ENCODE assay signal across 8 mouse cellular contexts in the genomic region with DNA sequence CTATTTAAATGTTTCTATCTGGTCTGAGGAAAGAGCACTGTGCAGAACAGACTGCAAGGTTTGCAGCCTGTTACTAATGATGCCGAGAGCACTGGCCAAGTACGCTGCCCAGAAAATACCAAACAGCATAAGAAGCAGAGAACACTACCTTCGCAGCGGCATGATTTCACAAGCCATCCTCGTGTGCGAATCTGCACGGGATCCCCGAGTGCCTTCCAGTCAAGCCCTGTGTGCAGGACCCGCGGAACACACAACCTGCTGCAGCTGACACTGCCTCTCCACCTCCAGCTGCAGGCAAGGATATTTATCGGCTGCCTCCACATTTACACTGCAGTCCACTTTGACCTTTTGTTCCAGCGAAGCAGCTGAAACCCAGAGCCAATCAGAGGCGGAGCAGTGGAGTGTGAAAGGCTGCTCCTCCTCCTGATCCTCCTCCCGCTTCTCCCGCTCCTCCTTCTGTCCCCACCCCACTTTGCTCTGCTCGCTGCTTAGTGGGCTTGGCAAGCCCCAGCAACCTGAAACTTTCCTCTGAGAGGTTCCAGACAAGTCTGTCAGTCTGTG. TPM values are rescaled to one million over a fixed set of nuclear protein-coding genes. Genes with fewer than 3 reads are reported as not detected.
DNase-seq lines count a peak whose midpoint lies in the region; ATAC-seq and TF ChIP-seq lines count a peak whose summit lies in the region.

A gene (minus strand): TSS at position 386 of the 561 bp plus-strand sequence.

- peak within 1 kb of the TSS; percentile 53 for H3K4me2 ChIP-seq in embryonic facial prominence, embryonic 11.5 days (ENCODE audit: low read depth, low read length)

- peak within 1 kb of the TSS; percentile 62 for H3K9ac ChIP-seq in embryonic facial prominence, embryonic 11.5 days (replicated peaks; ENCODE audit: low read length)

- H3K27me3 ChIP-seq in embryonic facial prominence, embryonic 11.5 days (ENCODE audit: control insufficient read depth, insufficient read depth, low read length), result no peaks in the 10 kb centered on the region

- 2% methylated on average over 16 of the region's 16 CpGs for whole genome bisulfite sequencing in bone marrow, adult 2 months
- WGBS in embryonic facial prominence, embryonic 11.5 days, result under 1% methylated on average over 16 of the region's 16 CpGs

- H3K4me3 ChIP-seq in bone marrow, adult 2 months (replicated peaks; ENCODE audit: control insufficient read depth, low read depth, low read length), result peak within 1 kb of the TSS; percentile 57
- H3K4me3 ChIP-seq in embryonic facial prominence, embryonic 11.5 days (ENCODE audit: low read depth, low read length), result peak within 1 kb of the TSS; percentile 49

- intact Hi-C loops in left cerebral cortex, postnatal 36 days (cut with DNase I), result loop anchor here (5.0 kb wide), 1 partner anchor 158 kb away; no protein-coding TSS in a partner anchor

- no peak for TF ChIP-seq CTCF in bone marrow, adult 2 months (IDR thresholded peaks at IDR 0.05; ENCODE audit: control insufficient read depth, insufficient read depth, low read length)

- no peaks in the 10 kb centered on the region for H3K36me3 ChIP-seq in embryonic facial prominence, embryonic 11.5 days (replicated peaks; ENCODE audit: control insufficient read depth, insufficient read depth, low read depth, low read length)

- no peaks in the 10 kb centered on the region for H3K9me3 ChIP-seq in embryonic facial prominence, embryonic 11.5 days (replicated peaks; ENCODE audit: control insufficient read depth, low read length)

- peak; percentile 99 for ATAC-seq in embryonic facial prominence, embryonic 11.5 days (replicated peaks; ENCODE audit: insufficient number of reproducible peaks, low FRiP score, low TSS enrichment, low read depth)
- no peak for ATAC-seq in activated CD4-positive, CD25-positive, alpha-beta regulatory T cell, adult 4 months

- H3K4me1 ChIP-seq in bone marrow, adult 2 months (ENCODE audit: control insufficient read depth, insufficient read depth, low read length), result no peaks in the 10 kb centered on the region
- no peaks in the 10 kb centered on the region for H3K4me1 ChIP-seq in embryonic facial prominence, embryonic 11.5 days (ENCODE audit: control insufficient read depth, insufficient read depth, low read length)

- H3K27ac ChIP-seq in bone marrow, adult 2 months (ENCODE audit: control insufficient read depth, insufficient read depth, low read depth, low read length, poor library complexity), result no peak within 1 kb of the TSS
- 0 out of 2 replicates have a peak within 1 kb of the TSS, but pooled peaks have one; percentile 44 for H3K27ac ChIP-seq in embryonic facial prominence, embryonic 11.5 days (replicated peaks; ENCODE audit: low read depth, low read length)

- no peak for TF ChIP-seq POLR2A in bone marrow, adult 2 months (IDR thresholded peaks at IDR 0.05; ENCODE audit: borderline replicate concordance, control insufficient read depth, low read depth, low read length)

- DNase-seq in embryonic facial prominence, embryonic 11.5 days (ENCODE audit: low spot score), result peak; percentile 92
- peak; percentile 99 for DNase-seq in heart, adult 11 months
- peak; percentile 96 for DNase-seq in kidney, adult 11 months
- peak; percentile 78 to 82 for DNase-seq in left cerebral cortex, postnatal 36 days (ENCODE audit: low spot score in 2 of 2)
- DNase-seq in mesoderm, embryonic 11.5 days (ENCODE audit: low read depth, low spot score), result peak; percentile 92
- peak; percentile 58 for DNase-seq in right cerebral cortex, postnatal 4 days

RNA-seq across cellular contexts. Expression of the gene that starts here (rescaled TPM):
- 0.68 and 1.6 TPM in 2 replicates for polyA plus RNA-seq in bone marrow, adult 2 months (2011; ENCODE audit: insufficient read depth, insufficient read length, low replicate concordance, missing spikeins)
- 4.0 and 4.2 TPM in 2 replicates for polyA plus RNA-seq in embryonic facial prominence, embryonic 11.5 days (2014; fragmentation: Nextera tagmentation; extraction: Ambion mirVana)
- 10 to 100 TPM; 13.6 to 13.8 TPM for total RNA-seq in left cerebral cortex, postnatal 36 days (2021)
- polyA plus RNA-seq in activated CD4-positive, CD25-positive, alpha-beta regulatory T cell, adult 4 months (2017; shearing (Covaris generic)), result not detected
